Mouse (Mus musculus): Measurements from ENCODE around the gene Mrps12.
A peak's percentile ranks its signal among the peaks of the same experiment; 100 is the strongest.

The Mrps12 gene

GRCm38 (mm10) chr7:28741709-28742438 lies at the start of gene Mrps12, which contains the start of gene Sars2:
Gene Mrps12, minus strand, starts transcription at chr7:28741820.
Gene Sars2, plus strand, starts transcription at chr7:28741992.
- peak; percentile 97 to 99 for DNase-seq (ENCODE audit: low spot score in 2 of 2)

GRCm38 (mm10) chr7:28790066-28790806 lies 48.6 kb upstream of the Mrps12 start:
- DNase-seq (ENCODE audit: low spot score in 2 of 2): no peak

- no peak for DNase-seq (ENCODE audit: low spot score in 2 of 2)
Measured at GRCm38 (mm10) chr7:28789235-28789634, 47.6 kb upstream of the Mrps12 start.

- no peak for DNase-seq (ENCODE audit: low spot score in 2 of 2)
Measured at GRCm38 (mm10) chr7:28788307-28789195, 46.9 kb upstream of the Mrps12 start, which contains the start of gene Rinl. Gene Rinl, plus strand, starts transcription at chr7:28788969.

GRCm38 (mm10) chr7:28787884-28788283 lies 46.3 kb upstream of the Mrps12 start:
- DNase-seq (ENCODE audit: low spot score in 2 of 2): no peak

- no peak for DNase-seq (ENCODE audit: low spot score in 2 of 2)
Measured at GRCm38 (mm10) chr7:28785161-28785560, 43.5 kb upstream of the Mrps12 start.

GRCm38 (mm10) chr7:28781261-28781663 lies 39.6 kb upstream of the Mrps12 start:
- DNase-seq (ENCODE audit: low spot score in 2 of 2): no peak

- DNase-seq (ENCODE audit: low spot score in 2 of 2): peak; percentile 61 to 73
Measured at GRCm38 (mm10) chr7:28780857-28781256, 39.2 kb upstream of the Mrps12 start.

- DNase-seq (ENCODE audit: low spot score in 2 of 2): peak; percentile 91 to 93
Measured at GRCm38 (mm10) chr7:28780067-28780658, 38.5 kb upstream of the Mrps12 start.

GRCm38 (mm10) chr7:28778825-28779224 lies 37.2 kb upstream of the Mrps12 start:
- DNase-seq (ENCODE audit: low spot score in 2 of 2): no peak

GRCm38 (mm10) chr7:28775129-28775528 lies 33.5 kb upstream of the Mrps12 start:
- no peak for DNase-seq (ENCODE audit: low spot score in 2 of 2)

GRCm38 (mm10) chr7:28774164-28774563 lies 32.5 kb upstream of the Mrps12 start:
- DNase-seq (ENCODE audit: low spot score in 2 of 2): peak; percentile 71 to 75

- no peak for DNase-seq (ENCODE audit: low spot score in 2 of 2)
Measured at GRCm38 (mm10) chr7:28773163-28773562, 31.5 kb upstream of the Mrps12 start.

- no peak for DNase-seq (ENCODE audit: low spot score in 2 of 2)
Measured at GRCm38 (mm10) chr7:28771867-28772266, 30.2 kb upstream of the Mrps12 start.

GRCm38 (mm10) chr7:28770309-28770708 lies 28.7 kb upstream of the Mrps12 start:
- DNase-seq (ENCODE audit: low spot score in 2 of 2): no peak

GRCm38 (mm10) chr7:28769414-28769958 lies 27.9 kb upstream of the Mrps12 start:
- no peak for DNase-seq (ENCODE audit: low spot score in 2 of 2)

GRCm38 (mm10) chr7:28767462-28767965 lies 25.9 kb upstream of the Mrps12 start, which contains the start of gene Nfkbib:
Gene Nfkbib, minus strand, starts transcription at chr7:28767512.
- no peak for DNase-seq (ENCODE audit: low spot score in 2 of 2)

GRCm38 (mm10) chr7:28766910-28767309 lies 25.3 kb upstream of the Mrps12 start:
- no peak for DNase-seq (ENCODE audit: low spot score in 2 of 2)

- DNase-seq (ENCODE audit: low spot score in 2 of 2): peak; percentile 99
Measured at GRCm38 (mm10) chr7:28766173-28766879, 24.7 kb upstream of the Mrps12 start, which contains the start of gene Sirt2. Gene Sirt2, plus strand, starts transcription at chr7:28766735.

GRCm38 (mm10) chr7:28765211-28765610 lies 23.6 kb upstream of the Mrps12 start:
- no peak for DNase-seq (ENCODE audit: low spot score in 2 of 2)
